Mouse (Mus musculus): ENCODE results near the gene Rpl36. TPM values are rescaled to one million over a fixed set of nuclear protein-coding genes. Genes with fewer than 3 reads are reported as not detected.
"Not testable (repeated sequence)": the region's sequence is repeated elsewhere in the genome, so short reads cannot be mapped to it uniquely, and the experiment has no call there.

The Rpl36 gene
- polyA plus RNA-seq, 1 experiment, result 1,862 TPM

- WGBS, result 84% methylated on average over 9 of the region's 9 CpGs
- DNase-seq (ENCODE audit: low read depth, low spot score), result no peak
Measured at GRCm38 (mm10) chr17:56605431-56605830, 7.8 kb upstream of the Rpl36 start.

DNA sequence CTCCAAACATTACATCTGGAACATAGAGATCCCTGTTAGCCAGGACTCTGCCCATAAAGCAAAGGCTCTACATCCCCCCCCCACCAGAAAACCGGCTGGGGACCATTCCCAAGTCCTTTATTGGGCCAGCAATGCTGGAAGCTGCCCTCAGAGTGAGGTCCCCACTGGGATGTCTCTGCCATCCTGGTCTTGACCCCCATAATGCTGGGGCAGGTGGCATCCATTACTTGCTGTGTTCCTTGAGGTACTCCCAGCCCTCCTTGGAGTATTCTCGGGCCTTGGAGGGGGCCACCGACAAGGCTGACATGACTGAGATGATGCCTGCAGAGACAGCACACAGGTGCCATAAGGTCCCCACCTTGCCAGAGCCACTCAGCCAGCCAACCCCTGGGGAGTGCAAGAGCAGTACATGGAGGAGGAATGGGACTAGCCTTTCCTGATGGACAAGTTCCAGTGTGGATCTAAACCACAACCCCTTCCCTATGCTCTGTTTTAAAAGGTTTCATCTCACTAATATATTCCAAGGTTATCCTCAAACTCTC lies 5.6 kb upstream of the Rpl36 start:
- DNase-seq (ENCODE audit: low read depth, low spot score), result no peak
- 67% methylated on average over 3 of the region's 3 CpGs for WGBS

DNA sequence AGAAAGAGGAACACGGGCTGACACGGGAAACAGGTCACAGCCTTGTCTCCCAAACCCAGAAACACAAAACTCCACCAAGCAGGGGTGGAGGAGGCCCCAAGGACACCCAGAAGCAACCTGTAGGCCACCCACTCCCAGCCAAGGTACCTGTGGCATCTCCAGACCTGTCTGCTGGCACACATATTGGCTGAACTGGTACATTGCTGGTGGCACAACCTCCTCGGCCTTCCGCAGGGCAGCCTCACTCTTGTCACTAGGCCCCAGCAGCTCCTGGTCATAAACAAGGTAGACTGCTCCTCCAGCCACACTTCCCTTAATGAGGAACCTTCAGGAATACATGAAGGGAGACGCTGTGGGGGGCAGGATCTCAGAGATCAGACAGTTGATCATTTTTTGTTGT lies 4.5 kb upstream of the Rpl36 start:
- no peak for DNase-seq (ENCODE audit: low read depth, low spot score)
- 17% methylated on average over 5 of the region's 5 CpGs for WGBS

DNA sequence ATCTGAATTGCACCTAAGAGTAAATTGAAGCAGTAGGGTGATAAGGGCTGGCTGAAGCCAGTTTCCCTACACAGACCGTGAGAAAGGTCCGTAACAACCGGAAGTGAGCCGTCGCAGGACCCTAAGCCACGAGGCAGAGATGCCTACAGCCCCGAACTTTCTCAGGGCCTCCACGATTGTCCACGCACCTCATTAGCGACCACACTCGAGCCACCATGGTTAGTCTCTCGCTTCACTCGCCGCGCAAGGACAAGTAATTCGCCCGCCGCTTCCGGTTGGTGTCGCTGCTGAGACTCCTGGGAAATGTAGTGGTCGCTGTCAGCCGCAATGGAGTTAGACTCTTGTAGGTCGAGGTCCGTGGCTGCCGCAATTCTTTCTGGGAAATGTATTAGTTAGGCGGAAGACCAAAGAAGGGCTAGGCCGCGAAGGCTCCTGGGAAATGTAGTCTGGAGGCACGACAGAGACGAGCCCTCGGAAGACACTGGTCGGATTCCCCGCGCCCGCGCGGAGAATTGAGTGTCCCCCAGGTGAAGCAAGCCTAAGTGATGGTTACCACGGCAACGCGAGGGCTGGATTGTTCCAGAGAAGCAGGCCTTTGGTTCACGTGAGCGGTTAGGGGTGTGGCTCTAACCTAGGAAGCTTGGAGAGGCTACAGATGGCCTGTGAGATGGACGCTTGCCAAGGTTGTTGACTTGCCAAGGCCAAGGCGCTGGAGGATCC lies 3.6 kb upstream of the Rpl36 start, which contains the start of gene 2410015M20Rik:
TSS of gene 2410015M20Rik (minus strand) at position 320 of the 720 bp plus-strand sequence.
- peak; percentile 96 for DNase-seq (ENCODE audit: low read depth, low spot score)
- under 1% methylated on average over 44 of the region's 44 CpGs for WGBS

GRCm38 (mm10) chr17:56611323-56611722 lies 1.9 kb upstream of the Rpl36 start:
- WGBS, result 77% methylated on average over 2 of the region's 2 CpGs

GRCm38 (mm10) chr17:56611861-56612564 lies 1.2 kb upstream of the Rpl36 start:
- WGBS, result 21% methylated on average over 14 of the region's 14 CpGs
- DNase-seq (ENCODE audit: low read depth, low spot score), result no peak

More at GRCm38 (mm10) chr17:56611323-56611722, 1.9 kb upstream of the Rpl36 start:
- DNase-seq (ENCODE audit: low read depth, low spot score), result no peak

- not testable (repeated sequence) for DNase-seq (ENCODE audit: low read depth, low spot score)
- WGBS, result 79% methylated on average over 10 of the region's 10 CpGs
Measured at GRCm38 (mm10) chr17:56612565-56612939, 664 bp upstream of the Rpl36 start.

DNA sequence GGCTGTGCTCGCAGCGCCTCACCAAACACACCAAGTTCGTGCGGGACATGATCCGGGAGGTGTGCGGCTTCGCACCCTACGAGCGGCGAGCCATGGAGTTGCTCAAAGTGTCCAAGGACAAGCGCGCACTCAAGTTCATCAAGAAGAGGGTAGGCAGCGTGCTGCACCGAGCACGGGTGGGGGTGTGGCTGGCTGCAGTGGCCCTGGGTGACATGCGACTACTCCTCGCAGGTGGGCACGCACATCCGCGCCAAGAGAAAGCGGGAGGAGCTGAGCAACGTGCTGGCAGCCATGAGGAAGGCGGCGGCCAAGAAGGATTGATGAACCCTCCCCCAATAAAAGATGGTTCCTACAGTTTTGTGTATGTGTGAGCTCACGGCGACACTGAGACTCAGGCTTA lies 677 bp downstream of the Rpl36 start:
- DNase-seq (ENCODE audit: low read depth, low spot score), result not testable (repeated sequence)
- WGBS, result under 1% methylated on average over 26 of the region's 26 CpGs

DNA sequence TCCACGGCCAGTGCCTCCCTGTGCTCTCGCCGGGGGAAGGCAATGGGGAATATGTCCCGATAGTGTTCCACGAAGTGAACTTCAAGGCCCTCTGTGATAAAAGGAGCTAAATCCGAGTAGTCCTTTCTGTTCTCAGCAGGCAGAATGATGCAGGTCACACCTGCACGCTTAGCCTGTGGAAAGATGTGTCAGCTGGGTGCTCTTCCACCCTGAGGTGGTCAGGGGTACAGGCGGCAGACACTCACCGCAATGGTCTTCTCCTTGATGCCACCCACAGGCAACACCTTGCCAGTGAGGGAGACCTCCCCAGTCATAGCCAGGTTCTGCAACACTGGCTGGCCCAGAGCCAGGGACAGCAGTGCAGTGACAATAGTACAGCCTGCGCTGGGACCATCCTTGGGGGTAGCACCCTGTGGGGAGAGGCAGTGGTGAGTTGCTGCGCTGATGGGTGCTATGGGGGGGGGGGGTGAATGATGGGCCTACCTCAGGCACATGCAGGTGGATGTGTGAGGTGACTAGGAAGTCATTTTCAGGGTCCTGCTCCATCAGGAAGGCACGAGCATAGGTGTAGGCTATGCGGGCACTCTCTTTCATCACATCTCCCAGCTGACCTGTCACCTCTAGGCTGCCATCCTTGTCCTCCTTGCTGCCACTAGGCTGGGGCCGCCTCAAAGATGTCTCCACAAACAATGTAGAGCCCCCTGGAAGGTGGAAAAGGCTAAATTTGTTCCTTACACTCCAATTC lies 1.3 kb downstream of the Rpl36 start:
- no peak for DNase-seq (ENCODE audit: low read depth, low spot score)

DNA sequence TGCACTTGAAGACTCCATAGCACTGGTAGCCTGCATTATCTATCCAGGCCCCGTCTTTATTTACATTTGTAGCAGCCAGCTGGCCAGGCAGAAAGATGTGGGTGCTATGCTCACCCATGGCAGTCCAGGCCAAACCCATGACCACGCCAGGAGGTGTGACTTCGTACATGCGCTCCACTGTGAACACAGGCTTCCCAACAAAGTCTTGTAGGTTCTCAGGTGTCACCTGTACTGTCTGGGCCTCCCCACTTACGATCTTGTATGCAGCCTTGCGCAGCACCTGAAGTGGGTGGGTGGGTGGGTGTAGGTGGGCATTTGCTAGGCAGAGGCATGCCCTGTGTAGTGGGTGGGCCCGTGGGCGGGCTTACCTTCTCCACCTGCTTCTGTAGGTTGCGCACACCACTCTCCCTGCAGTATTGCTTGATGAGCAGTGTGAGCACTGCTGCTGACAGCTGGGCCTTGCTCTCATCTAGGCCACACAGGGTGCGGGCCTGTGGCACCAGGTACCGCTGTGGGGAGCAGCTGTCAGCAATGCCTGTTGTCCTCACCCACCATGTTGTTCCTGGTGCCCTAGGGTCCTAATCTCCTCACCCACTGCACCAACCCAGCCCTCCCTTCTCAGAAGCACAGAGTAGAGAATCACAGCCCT lies 2.0 kb downstream of the Rpl36 start:
- no peak for DNase-seq (ENCODE audit: low read depth, low spot score)
- WGBS, result 67% methylated on average over 11 of the region's 11 CpGs

More for the DNA sequence above, 1.3 kb downstream of the Rpl36 start:
- 13% methylated on average over 14 of the region's 14 CpGs for WGBS

- WGBS, result 74% methylated on average over 4 of the region's 4 CpGs
- no peak for DNase-seq (ENCODE audit: low read depth, low spot score)
Measured at GRCm38 (mm10) chr17:56615792-56616191, 2.6 kb downstream of the Rpl36 start.

GRCm38 (mm10) chr17:56616725-56617124 lies 3.5 kb downstream of the Rpl36 start:
- DNase-seq (ENCODE audit: low read depth, low spot score), result no peak
- 61% methylated on average over 3 of the region's 3 CpGs for WGBS

GRCm38 (mm10) chr17:56617628-56618027 lies 4.4 kb downstream of the Rpl36 start:
- no peak for DNase-seq (ENCODE audit: low read depth, low spot score)
- WGBS, result 86% methylated on average over 8 of the region's 8 CpGs

GRCm38 (mm10) chr17:56625495-56625894 lies 12.3 kb downstream of the Rpl36 start:
- 44% methylated on average over 3 of the region's 3 CpGs for WGBS
- no peak for DNase-seq (ENCODE audit: low read depth, low spot score)

DNA sequence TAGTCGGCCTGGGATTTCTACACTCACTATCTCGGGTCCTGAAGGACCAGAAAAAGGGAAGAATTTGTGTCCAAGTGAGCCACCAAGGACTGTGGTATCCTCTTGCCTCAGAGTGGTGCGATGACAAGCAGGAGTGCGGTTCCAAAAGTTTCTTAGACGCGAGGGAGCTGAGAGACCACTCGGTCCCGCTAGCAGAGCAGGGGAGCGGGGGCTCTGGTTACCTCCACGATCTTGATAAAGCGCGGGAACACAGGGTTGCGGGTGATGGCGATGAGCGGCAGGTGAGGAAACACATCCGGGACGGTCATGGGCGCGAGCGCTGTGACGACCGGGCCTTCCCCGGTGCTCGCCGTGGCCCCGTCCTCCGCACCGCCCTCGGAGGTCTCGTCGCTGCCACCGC lies 13.0 kb downstream of the Rpl36 start:
- no peak for DNase-seq (ENCODE audit: low read depth, low spot score)
- WGBS, result under 1% methylated on average over 32 of the region's 32 CpGs

- DNase-seq (ENCODE audit: low read depth, low spot score), result peak; percentile 96
- under 1% methylated on average over 51 of the region's 51 CpGs for WGBS
Measured at GRCm38 (mm10) chr17:56626754-56627470, 13.7 kb downstream of the Rpl36 start, which contains the start of gene Lonp1. Gene Lonp1, minus strand, starts transcription at chr17:56626887.

DNA sequence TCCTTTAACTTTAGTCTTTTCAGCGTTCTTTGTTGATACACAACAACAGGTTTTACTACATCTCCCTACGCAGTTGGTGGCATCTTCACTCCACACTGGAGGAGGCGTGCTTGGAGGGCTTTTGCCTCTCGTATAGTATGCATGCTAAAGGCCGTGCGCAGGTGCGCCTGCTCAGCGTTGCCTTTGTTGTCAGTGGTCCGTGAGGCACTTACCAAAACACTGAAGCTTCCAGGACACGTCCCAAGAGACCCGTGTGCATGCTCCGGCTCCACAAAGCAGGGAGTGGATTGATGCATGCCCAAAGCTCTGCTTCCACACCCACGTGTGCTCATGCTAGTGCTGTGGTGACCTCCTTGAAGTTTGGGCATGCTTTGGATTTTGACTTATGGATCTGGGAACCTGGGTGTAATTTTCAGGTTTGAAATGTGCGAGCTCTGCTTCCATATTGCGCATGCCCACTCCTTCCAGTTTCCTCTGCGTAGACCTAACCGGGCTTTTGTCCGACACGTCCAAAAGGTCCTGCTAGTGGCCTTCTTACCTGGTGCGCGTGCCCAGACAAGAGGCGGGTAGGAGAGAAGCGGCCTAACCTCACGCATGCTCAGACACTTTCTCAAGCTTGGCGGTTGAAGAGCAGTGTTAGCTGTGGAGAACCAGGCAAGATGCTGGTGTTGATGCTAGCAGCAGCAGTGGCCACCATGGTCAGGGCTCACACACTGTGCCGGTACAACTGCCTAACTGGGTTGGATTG lies 14.5 kb downstream of the Rpl36 start, which contains the start of gene Catsperd:
TSS of gene Catsperd (plus strand) at position 614 of the 748 bp plus-strand sequence.
- peak; percentile 37 for DNase-seq (ENCODE audit: low read depth, low spot score)
- 11% methylated on average over 26 of the region's 26 CpGs for WGBS
